16 mouse cellular contexts compared by ENCODE assay signal in genomic region chr16:87670821-87671165, GRCm38 (mm10). TPM values are rescaled to one million over a fixed set of nuclear protein-coding genes. Genes with fewer than 3 reads are reported as not detected.
A peak's percentile ranks its signal among the peaks of the same experiment; 100 is the strongest.
DNase-seq lines count a peak whose midpoint lies in the region; ATAC-seq lines count a peak whose summit lies in the region.
"Had no signal": no experiment of that assay in that cellular context is flagged by ENCODE, and none has a peak within 500 bp of the region (broad histone marks: within the 10 kb centered on the region; RNA-seq: fewer than 3 reads in every experiment).

No protein-coding gene starts in this region.

- 74% methylated on average over 9 of the region's 9 CpGs for WGBS in hindbrain, embryonic 12.5 days
- 83% methylated on average over 9 of the region's 9 CpGs for WGBS in hindbrain, embryonic 10.5 days
- 68% methylated on average over 9 of the region's 9 CpGs for WGBS in neural tube, embryonic 11.5 days

- no peak overlapping the region for H3K9ac ChIP-seq in hindbrain, embryonic 12.5 days
- H3K9ac ChIP-seq in neural tube, embryonic 11.5 days (ENCODE audit: low read length): no peak overlapping the region
- H3K9ac ChIP-seq: embryonic facial prominence, embryonic 15.5 days; forebrain, embryonic 15.5 days; liver, embryonic 13.5 days; midbrain, embryonic 15.5 days had no signal

- no peak overlapping the region for H3K27ac ChIP-seq in hindbrain, embryonic 12.5 days
- no peak overlapping the region for H3K27ac ChIP-seq in hindbrain, embryonic 10.5 days
- H3K27ac ChIP-seq in neural tube, embryonic 11.5 days (ENCODE audit: low read depth, low read length): no peak overlapping the region
- H3K27ac ChIP-seq: embryonic facial prominence, embryonic 15.5 days; forebrain, embryonic 15.5 days; liver, embryonic 13.5 days; midbrain, embryonic 15.5 days had no signal

- H3K27me3 ChIP-seq in hindbrain, embryonic 12.5 days: no peaks in the 10 kb centered on the region
- H3K27me3 ChIP-seq in hindbrain, embryonic 10.5 days (ENCODE audit: insufficient read depth, poor library complexity, severe bottlenecking): no peaks in the 10 kb centered on the region
- H3K27me3 ChIP-seq in neural tube, embryonic 11.5 days (ENCODE audit: control insufficient read depth, insufficient read depth, low read length): no peaks in the 10 kb centered on the region
- H3K27me3 ChIP-seq: embryonic facial prominence, embryonic 15.5 days; forebrain, embryonic 15.5 days; liver, embryonic 13.5 days; midbrain, embryonic 15.5 days had no signal

- H3K9me3 ChIP-seq in hindbrain, embryonic 12.5 days (replicated peaks): no peaks in the 10 kb centered on the region
- H3K9me3 ChIP-seq in hindbrain, embryonic 10.5 days: no peaks in the 10 kb centered on the region
- H3K9me3 ChIP-seq in neural tube, embryonic 11.5 days (ENCODE audit: control insufficient read depth, low read length): no peaks in the 10 kb centered on the region
- H3K9me3 ChIP-seq: embryonic facial prominence, embryonic 15.5 days; forebrain, embryonic 15.5 days; liver, embryonic 13.5 days; midbrain, embryonic 15.5 days had no signal

- H3K4me3 ChIP-seq in hindbrain, embryonic 12.5 days: no peak overlapping the region
- no peak overlapping the region for H3K4me3 ChIP-seq in hindbrain, embryonic 10.5 days
- H3K4me3 ChIP-seq in neural tube, embryonic 11.5 days (ENCODE audit: low read depth, low read length): no peak overlapping the region
- H3K4me3 ChIP-seq: embryonic facial prominence, embryonic 15.5 days; forebrain, embryonic 15.5 days; liver, embryonic 13.5 days; midbrain, embryonic 15.5 days had no signal

- H3K36me3 ChIP-seq in hindbrain, embryonic 12.5 days: no peaks in the 10 kb centered on the region
- H3K36me3 ChIP-seq in hindbrain, embryonic 10.5 days: no peaks in the 10 kb centered on the region
- no peaks in the 10 kb centered on the region for H3K36me3 ChIP-seq in neural tube, embryonic 11.5 days (ENCODE audit: control insufficient read depth, insufficient read depth, low read length)
- H3K36me3 ChIP-seq: embryonic facial prominence, embryonic 15.5 days; forebrain, embryonic 15.5 days; liver, embryonic 13.5 days; midbrain, embryonic 15.5 days had no signal

- ATAC-seq in hindbrain, embryonic 12.5 days (ENCODE audit: low FRiP score): peak; percentile 58
- ATAC-seq in neural tube, embryonic 11.5 days (ENCODE audit: insufficient read depth, low FRiP score, low TSS enrichment): no peak
- ATAC-seq: forebrain, embryonic 15.5 days; midbrain, embryonic 15.5 days had no signal

- DNase-seq in adrenal gland, postnatal 25 days: peak; percentile 21
- no peak for DNase-seq in adrenal gland, postnatal 4 days (ENCODE audit: low spot score in 2 of 2)
- no peak for DNase-seq in hindbrain, embryonic 10.5 days (ENCODE audit: low spot score)
- peak; percentile 23 for DNase-seq in neural tube, embryonic 11.5 days (ENCODE audit: low spot score)
- no peak for DNase-seq in neural tube, embryonic 10.5 days (ENCODE audit: extremely low spot score, low spot score)
- no peak for DNase-seq in urinary bladder, adult 2 months (ENCODE audit: low spot score)
- DNase-seq in testis, postnatal 10 days (ENCODE audit: low spot score): no peak
- DNase-seq: cerebellum, postnatal 36 days; gastrocnemius, postnatal 14 days; liver, embryonic 13.5 days; lung, postnatal 10 days; retina, postnatal 1 day had no signal

- H3K4me1 ChIP-seq in hindbrain, embryonic 12.5 days: no peaks in the 10 kb centered on the region
- peaks cover under 1% of the 10 kb centered on the region; the same call in 1 of the 2 replicates for H3K4me1 ChIP-seq in hindbrain, embryonic 10.5 days (replicated peaks)
- no peaks in the 10 kb centered on the region for H3K4me1 ChIP-seq in neural tube, embryonic 11.5 days (ENCODE audit: control insufficient read depth, insufficient read depth, low read length)
- H3K4me1 ChIP-seq: forebrain, embryonic 15.5 days; liver, embryonic 13.5 days; midbrain, embryonic 15.5 days had no signal

- H3K4me2 ChIP-seq in hindbrain, embryonic 12.5 days (replicated peaks): no peak overlapping the region
- H3K4me2 ChIP-seq in neural tube, embryonic 11.5 days (ENCODE audit: low read depth): no peak overlapping the region
- H3K4me2 ChIP-seq: embryonic facial prominence, embryonic 15.5 days; forebrain, embryonic 15.5 days; liver, embryonic 13.5 days; midbrain, embryonic 15.5 days had no signal

RNA-seq across cellular contexts. Expression of gene Bach1, which starts 28.0 kb away (rescaled TPM):
- 24.6 and 30.1 TPM in 2 replicates for total RNA-seq in adrenal gland, postnatal 25 days (2021)
- 10 to 100 TPM; 29.4 to 30.9 TPM for total RNA-seq in adrenal gland, postnatal 4 days (2021)
- polyA plus RNA-seq in hindbrain, embryonic 12.5 days (2016; fragmentation: Nextera tagmentation; extraction: Ambion mirVana): 26.2 and 26.3 TPM in 2 replicates
- 15.4 and 19.3 TPM in 2 replicates for polyA plus RNA-seq in hindbrain, embryonic 10.5 days (2016; fragmentation: Nextera tagmentation; extraction: Ambion mirVana)
- 23.0 and 23.6 TPM in 2 replicates for polyA plus RNA-seq in neural tube, embryonic 11.5 days (2014; fragmentation: Nextera tagmentation; extraction: Ambion mirVana)
- 6.8 and 8.9 TPM in 2 replicates for polyA plus RNA-seq in urinary bladder, adult 2 months (2012; rRNA removed)

Comparison
In these comparisons a context has a peak if more than half of its experiments do, and no peak if none do; other contexts are left out.
1. DNase-seq: peak in adrenal gland, postnatal 25 days (single experiment) and neural tube, embryonic 11.5 days (single experiment); none in adrenal gland, postnatal 4 days (0 of 2), hindbrain, embryonic 10.5 days (single experiment), neural tube, embryonic 10.5 days (single experiment), urinary bladder, adult 2 months (single experiment) and testis, postnatal 10 days (single experiment).